Mouse (Mus musculus): ENCODE data around the gene Kiss1. TPM values are rescaled to one million over a fixed set of nuclear protein-coding genes. Genes with fewer than 3 reads are reported as not detected.

Kiss1 gene
- polyA plus RNA-seq (2014; fragmentation: Illumina TruSeq; extraction: RNeasy Lipid Tissue Mini Kit (QIAGEN cat#74804); ENCODE audit: insufficient read depth, low read depth, low replicate concordance): not detected

DNA sequence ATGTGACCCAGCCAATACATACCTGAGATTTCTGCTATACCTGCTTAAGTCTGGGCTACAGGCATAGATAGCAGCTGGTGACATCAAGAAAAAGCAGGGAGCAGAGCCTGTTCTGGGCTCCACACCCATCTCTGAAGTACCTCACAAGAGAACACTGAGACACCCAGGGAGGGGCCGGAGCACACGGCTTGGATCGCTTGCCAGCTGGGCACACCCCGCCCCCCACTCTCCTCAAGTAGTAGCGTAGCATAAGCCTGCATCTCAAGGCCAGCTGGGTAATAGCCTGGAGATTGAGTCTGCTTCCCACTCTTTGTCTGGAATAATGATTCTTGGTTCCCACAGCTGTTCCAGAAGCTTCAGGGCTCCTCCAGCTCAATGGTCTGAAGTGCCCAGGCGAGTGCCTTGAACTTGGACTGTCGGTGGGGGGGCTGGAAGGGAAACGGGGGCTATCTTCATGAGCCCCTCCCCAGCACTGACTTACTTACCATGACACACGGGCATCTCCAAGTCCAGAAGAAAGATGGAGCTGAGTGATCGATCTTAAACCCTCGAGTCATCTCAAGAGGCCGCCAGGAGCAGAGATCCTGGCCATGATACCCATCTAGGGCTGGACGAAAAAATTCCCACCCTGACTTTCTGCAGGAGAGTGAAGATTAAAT lies at the start of gene Kiss1:
Gene Kiss1 (plus strand): TSS at position 609 of the 659 bp plus-strand sequence.

DNA sequence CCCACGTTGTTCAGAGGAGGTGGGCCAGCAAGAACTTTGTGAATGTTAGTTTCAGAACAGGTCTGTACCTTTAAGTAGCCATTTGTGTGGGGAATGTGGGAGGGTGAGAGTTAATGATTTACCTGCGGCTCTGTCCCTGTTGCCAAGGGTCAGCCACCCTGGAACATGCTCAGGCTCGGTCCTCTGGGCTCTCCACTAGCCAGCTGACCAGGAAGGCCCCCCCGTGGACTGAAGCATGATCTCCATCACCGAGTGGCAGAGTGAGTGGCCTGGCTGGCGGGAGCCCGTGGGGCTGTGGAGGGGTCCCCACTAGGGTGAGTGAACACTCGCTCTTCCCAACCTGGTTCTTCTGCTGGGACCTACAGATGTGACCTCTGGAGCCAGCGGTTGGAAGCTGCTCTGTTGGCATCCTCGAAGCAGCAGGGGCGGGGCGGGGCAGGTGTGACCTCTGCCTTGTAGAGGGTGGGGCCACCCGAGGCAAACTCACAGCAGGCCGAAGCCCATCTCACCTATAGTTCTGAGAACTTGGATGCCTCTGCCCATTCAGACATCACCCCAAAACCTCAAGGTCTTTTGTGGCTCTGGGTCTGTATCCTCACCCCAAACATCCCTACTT lies 11.9 kb upstream of the Kiss1 start, which contains the start of gene Golt1a:
Gene Golt1a (plus strand): TSS at position 149 of the 616 bp plus-strand sequence.

DNA sequence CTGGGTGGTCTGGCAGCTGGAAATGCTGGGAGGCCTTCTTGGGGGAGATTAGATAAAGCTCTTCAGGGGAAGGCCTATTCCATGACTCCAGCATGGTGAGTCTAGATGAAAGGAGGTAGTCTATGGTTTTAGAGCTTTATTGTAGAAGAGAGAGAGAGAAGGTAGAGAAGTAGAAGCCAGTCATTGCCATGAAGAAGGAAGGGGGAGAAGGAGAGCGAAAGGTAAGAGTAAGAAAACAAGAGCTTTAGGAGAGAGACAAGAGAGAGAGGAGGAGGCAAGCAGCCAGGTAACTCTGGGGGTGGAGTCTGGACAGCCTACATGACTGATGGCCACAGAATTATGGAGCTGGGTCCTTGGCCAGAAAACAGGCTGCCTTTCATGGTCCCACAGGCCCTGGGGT lies 28.5 kb downstream of the Kiss1 start, which contains the start of gene Ren1:
Gene Ren1 (plus strand): TSS at position 301 of the 400 bp plus-strand sequence.

DNA sequence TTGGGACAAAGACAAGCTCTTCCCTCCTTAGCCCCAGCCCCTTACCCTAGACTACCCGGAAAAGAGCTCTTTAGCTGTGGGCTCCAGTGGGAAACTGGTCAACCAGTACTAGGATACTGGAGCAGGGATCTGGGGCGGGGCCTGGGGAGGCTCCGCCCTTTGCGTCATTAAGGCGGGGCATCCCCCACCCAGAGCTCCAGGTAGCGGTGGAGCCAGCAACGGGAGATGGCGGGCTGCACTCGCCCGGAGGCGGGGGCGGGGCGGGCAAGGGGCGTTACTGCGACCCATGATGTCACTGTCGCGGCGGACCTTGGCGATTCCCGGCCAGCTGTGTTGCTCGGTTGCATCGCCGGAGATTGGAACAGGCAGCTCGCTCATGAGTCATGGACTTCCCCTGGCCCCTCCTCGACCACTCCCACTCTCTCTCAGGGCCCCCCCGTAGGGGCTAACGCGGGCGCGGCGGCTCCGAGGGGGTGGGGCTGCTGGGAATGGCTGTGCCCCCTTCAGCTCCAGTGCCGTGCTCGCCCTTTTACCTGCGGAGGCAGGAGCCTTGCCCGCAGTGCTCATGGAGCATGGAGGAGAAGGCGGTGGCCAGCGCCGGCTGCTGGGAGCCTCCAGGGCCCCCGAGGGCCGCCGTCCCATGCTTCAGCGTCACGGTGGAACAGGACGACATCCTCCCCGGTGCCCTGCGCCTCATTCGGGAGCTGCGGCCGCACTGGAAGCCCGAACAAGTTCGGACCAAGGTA lies 41.8 kb downstream of the Kiss1 start, which contains the start of gene Etnk2:
Gene Etnk2 (plus strand): TSS at position 297 of the 746 bp plus-strand sequence.

Other genes starting within 250 kb of the Kiss1 start
- 27.6 TPM for gene Ppp1r15b, start 190.7 kb upstream of the Kiss1 start, polyA plus RNA-seq (2014; fragmentation: Illumina TruSeq; extraction: RNeasy Lipid Tissue Mini Kit (QIAGEN cat#74804); ENCODE audit: insufficient read depth, low read depth, low replicate concordance)
- 4.6 TPM for gene Plekha6, start 157.7 kb upstream of the Kiss1 start, polyA plus RNA-seq (2014; fragmentation: Illumina TruSeq; extraction: RNeasy Lipid Tissue Mini Kit (QIAGEN cat#74804); ENCODE audit: insufficient read depth, low read depth, low replicate concordance)
- gene Golt1a, start 12.1 kb upstream of the Kiss1 start, polyA plus RNA-seq (2014; fragmentation: Illumina TruSeq; extraction: RNeasy Lipid Tissue Mini Kit (QIAGEN cat#74804); ENCODE audit: insufficient read depth, low read depth, low replicate concordance): 1.6 TPM
- gene Ren1, start 28.6 kb downstream of the Kiss1 start, polyA plus RNA-seq (2014; fragmentation: Illumina TruSeq; extraction: RNeasy Lipid Tissue Mini Kit (QIAGEN cat#74804); ENCODE audit: insufficient read depth, low read depth, low replicate concordance): not detected
- 0.25 TPM for gene Etnk2, start 41.7 kb downstream of the Kiss1 start, polyA plus RNA-seq (2014; fragmentation: Illumina TruSeq; extraction: RNeasy Lipid Tissue Mini Kit (QIAGEN cat#74804); ENCODE audit: insufficient read depth, low read depth, low replicate concordance)
- gene Sox13, start 102.5 kb downstream of the Kiss1 start, polyA plus RNA-seq (2014; fragmentation: Illumina TruSeq; extraction: RNeasy Lipid Tissue Mini Kit (QIAGEN cat#74804); ENCODE audit: insufficient read depth, low read depth, low replicate concordance): 25.5 TPM